Mouse (Mus musculus): ENCODE data around the gene Mustn1.

DNA sequence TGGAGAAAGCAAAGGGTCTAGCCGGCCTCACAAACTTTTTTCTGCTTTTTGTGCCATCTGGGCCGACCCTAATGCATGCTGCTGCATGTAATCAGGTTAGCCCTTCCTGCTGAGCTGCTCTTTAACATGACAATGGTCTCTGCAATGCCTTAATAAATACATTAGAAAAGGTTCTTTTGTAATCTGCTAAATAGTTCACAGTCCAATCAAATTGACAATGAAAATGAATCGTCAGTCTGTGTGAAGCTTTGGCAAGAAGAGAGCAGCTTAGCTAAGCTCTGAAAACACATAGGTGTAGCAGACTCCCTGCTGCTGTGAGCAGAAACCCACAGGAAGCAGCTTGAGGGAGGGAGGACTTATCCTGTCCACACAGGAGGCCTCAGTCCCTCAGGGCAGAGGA is 21.0 kb downstream of the Mustn1 start:
- TF ChIP-seq POLR2A (IDR thresholded peaks at IDR 0.05; ENCODE audit: insufficient read depth, low read depth, low read length), result no peak
- TF ChIP-seq CTCF (IDR thresholded peaks at IDR 0.05; ENCODE audit: insufficient read depth, low read depth, low read length), result no peak

Measured in olfactory bulb, adult 2 months (tissue).